Mouse (Mus musculus) neural tube, embryonic 12.5 days (tissue): ENCODE measurements at regions not wholly inside any gene's neighbourhood (a gene's known extent, or its start where the extent isn't known, plus 50 kb on each side); places are given as distances from the start of the nearest gene placed in this dataset.

Source experiments
- ATAC-seq: fragments of 200-750 bp; cut with Nextera tagmentation; 2 replicates; pipeline ENCODE4 v1.8.0; 2017; ENCODE audit warnings: low read depth, mild to moderate bottlenecking, moderate TSS enrichment, moderate library complexity; ENCODE audit not compliant: low FRiP score
- H3K27ac ChIP-seq: fragments of 300-500 bp; sonication (generic); 2 replicates; pipeline ENCODE4 v1.5.1; 2016
- H3K27me3 ChIP-seq: fragments of 300-500 bp; sonication (generic); replicated peaks from 2 replicates; pipeline ENCODE4 v1.6.1; 2016; ENCODE audit warnings: mild to moderate bottlenecking
- H3K36me3 ChIP-seq: fragments of 300-500 bp; sonication (generic); 2 replicates; pipeline ENCODE4 v1.6.1; 2016; ENCODE audit warnings: mild to moderate bottlenecking
- H3K4me1 ChIP-seq: fragments of 300-500 bp; sonication (generic); 2 replicates; pipeline ENCODE4 v1.6.1; 2016
- H3K4me2 ChIP-seq: fragments of 300-500 bp; sonication (generic); replicated peaks from 2 replicates; pipeline ENCODE4 v1.6.1; 2016; ENCODE audit warnings: mild to moderate bottlenecking
- H3K4me3 ChIP-seq: fragments of 300-500 bp; sonication (generic); 2 replicates; pipeline ENCODE4 v1.5.1; 2016
- H3K9ac ChIP-seq: fragments of 300-500 bp; sonication (generic); 2 replicates; pipeline ENCODE4 v1.6.1; 2016; ENCODE audit warnings: mild to moderate bottlenecking
- H3K9me3 ChIP-seq: fragments of 300-500 bp; sonication (generic); 2 replicates; pipeline ENCODE4 v1.6.1; 2016; ENCODE audit warnings: mild to moderate bottlenecking
- WGBS: fragments of 180-500 bp; shearing (Covaris S2); methylation state at CpG from one replicate; pipeline ENCODE4 v1.1.7; 2016; 5-methylcytosine and 5-hydroxymethylcytosine counted together

GRCm38 (mm10) chr1:107941601-107942270 lies 351.9 kb downstream of the Serpinb8 start:
- Histone ChIP-seq H3K9ac (no peak overlapping the region), H3K4me2 (no peak overlapping the region), H3K4me3 (no peak overlapping the region), H3K27ac (no peak overlapping the region), H3K27me3 (no peaks in the 10 kb centered on the region), H3K36me3 (no peaks in the 10 kb centered on the region), H3K4me1 (no peaks in the 10 kb centered on the region), H3K9me3 (no peaks in the 10 kb centered on the region)
- ATAC-seq, result no peak
- whole genome bisulfite sequencing, result 60% methylated on average over 5 of the region's 5 CpGs

GRCm38 (mm10) chr1:107946204-107946939 lies 356.6 kb downstream of the Serpinb8 start:
- WGBS, result 79% methylated on average over 1 of the region's 1 CpGs
- H3K27me3 ChIP-seq, result no peaks in the 10 kb centered on the region
- no peak overlapping the region for H3K4me3 ChIP-seq
- no peaks in the 10 kb centered on the region for H3K4me1 ChIP-seq
- ATAC-seq, result no peak
- H3K4me2 ChIP-seq, result no peak overlapping the region
- H3K9ac ChIP-seq, result no peak overlapping the region
- H3K27ac ChIP-seq, result no peak overlapping the region
- no peaks in the 10 kb centered on the region for H3K36me3 ChIP-seq
- no peaks in the 10 kb centered on the region for H3K9me3 ChIP-seq

GRCm38 (mm10) chr1:107950396-107950795 lies 360.6 kb downstream of the Serpinb8 start:
- ATAC-seq, result no peak
- Histone ChIP-seq H3K36me3 (no peaks in the 10 kb centered on the region), H3K9me3 (no peaks in the 10 kb centered on the region), H3K4me3 (no peak overlapping the region), H3K4me2 (no peak overlapping the region), H3K27ac (no peak overlapping the region), H3K4me1 (no peaks in the 10 kb centered on the region), H3K27me3 (no peaks in the 10 kb centered on the region), H3K9ac (no peak overlapping the region)
- WGBS, result 69% methylated on average over 2 of the region's 2 CpGs

- no peaks in the 10 kb centered on the region for H3K27me3 ChIP-seq
- H3K36me3 ChIP-seq, result no peaks in the 10 kb centered on the region
- no peaks in the 10 kb centered on the region for H3K9me3 ChIP-seq
- H3K9ac ChIP-seq, result no peak overlapping the region
- H3K4me3 ChIP-seq, result no peak overlapping the region
- no peak overlapping the region for H3K27ac ChIP-seq
- no peak for ATAC-seq
- H3K4me1 ChIP-seq, result no peaks in the 10 kb centered on the region
- H3K4me2 ChIP-seq, result no peak overlapping the region
Measured at GRCm38 (mm10) chr1:107961009-107961408, 371.2 kb downstream of the Serpinb8 start.

- Histone ChIP-seq H3K4me3 (no peak overlapping the region), H3K27ac (no peak overlapping the region), H3K27me3 (no peaks in the 10 kb centered on the region), H3K4me2 (no peak overlapping the region), H3K9me3 (no peaks in the 10 kb centered on the region), H3K4me1 (no peaks in the 10 kb centered on the region), H3K9ac (no peak overlapping the region), H3K36me3 (no peaks in the 10 kb centered on the region)
- 51% methylated on average over 8 of the region's 8 CpGs for WGBS
- no peak for ATAC-seq
Measured at GRCm38 (mm10) chr1:107975626-107976335, 386.0 kb downstream of the Serpinb8 start.

- Histone ChIP-seq H3K27ac (no peak overlapping the region), H3K27me3 (no peaks in the 10 kb centered on the region), H3K4me2 (no peak overlapping the region), H3K9me3 (no peaks in the 10 kb centered on the region), H3K9ac (no peak overlapping the region), H3K4me3 (no peak overlapping the region), H3K36me3 (no peaks in the 10 kb centered on the region), H3K4me1 (no peaks in the 10 kb centered on the region)
- ATAC-seq, result no peak
- 61% methylated on average over 2 of the region's 2 CpGs for WGBS
Measured at GRCm38 (mm10) chr1:107977686-107978085, 387.9 kb downstream of the Serpinb8 start.

- WGBS, result 25% methylated on average over 5 of the region's 5 CpGs
- Histone ChIP-seq H3K9ac (no peak overlapping the region), H3K27me3 (no peaks in the 10 kb centered on the region), H3K9me3 (no peaks in the 10 kb centered on the region), H3K27ac (no peak overlapping the region), H3K4me2 (no peak overlapping the region), H3K4me1 (no peaks in the 10 kb centered on the region), H3K4me3 (no peak overlapping the region), H3K36me3 (no peaks in the 10 kb centered on the region)
- ATAC-seq, result no peak
Measured at GRCm38 (mm10) chr1:107978411-107978810, 388.6 kb downstream of the Serpinb8 start.

GRCm38 (mm10) chr1:107985646-107986045 lies 395.8 kb downstream of the Serpinb8 start:
- no peak overlapping the region for H3K9ac ChIP-seq
- no peaks in the 10 kb centered on the region for H3K9me3 ChIP-seq
- no peak for ATAC-seq
- no peaks in the 10 kb centered on the region for H3K36me3 ChIP-seq
- 86% methylated on average over 2 of the region's 2 CpGs for WGBS
- no peak overlapping the region for H3K4me2 ChIP-seq
- H3K4me3 ChIP-seq, result no peak overlapping the region
- no peaks in the 10 kb centered on the region for H3K4me1 ChIP-seq
- no peak overlapping the region for H3K27ac ChIP-seq
- H3K27me3 ChIP-seq, result no peaks in the 10 kb centered on the region

- no peaks in the 10 kb centered on the region for H3K9me3 ChIP-seq
- no peak overlapping the region for H3K4me2 ChIP-seq
- no peak overlapping the region for H3K27ac ChIP-seq
- H3K4me3 ChIP-seq, result no peak overlapping the region
- H3K9ac ChIP-seq, result no peak overlapping the region
- no peaks in the 10 kb centered on the region for H3K36me3 ChIP-seq
- ATAC-seq, result no peak
- H3K27me3 ChIP-seq, result no peaks in the 10 kb centered on the region
- WGBS, result 72% methylated on average over 4 of the region's 4 CpGs
- H3K4me1 ChIP-seq, result no peaks in the 10 kb centered on the region
Measured at GRCm38 (mm10) chr1:107988076-107988475, 398.3 kb downstream of the Serpinb8 start.

- Histone ChIP-seq H3K9me3 (no peaks in the 10 kb centered on the region), H3K4me2 (no peak overlapping the region), H3K4me3 (no peak overlapping the region), H3K36me3 (no peaks in the 10 kb centered on the region), H3K4me1 (no peaks in the 10 kb centered on the region), H3K27ac (no peak overlapping the region), H3K27me3 (no peaks in the 10 kb centered on the region), H3K9ac (no peak overlapping the region)
- ATAC-seq, result no peak
- WGBS, result 94% methylated on average over 4 of the region's 4 CpGs
Measured at GRCm38 (mm10) chr1:107993013-107993412, 403.2 kb downstream of the Serpinb8 start.

- no peaks in the 10 kb centered on the region for H3K9me3 ChIP-seq
- no peak overlapping the region for H3K27ac ChIP-seq
- H3K4me2 ChIP-seq, result no peak overlapping the region
- 44% methylated on average over 5 of the region's 5 CpGs for WGBS
- H3K36me3 ChIP-seq, result no peaks in the 10 kb centered on the region
- no peak overlapping the region for H3K9ac ChIP-seq
- no peaks in the 10 kb centered on the region for H3K4me1 ChIP-seq
- H3K27me3 ChIP-seq, result no peaks in the 10 kb centered on the region
- ATAC-seq, result peak; percentile 83
- no peak overlapping the region for H3K4me3 ChIP-seq
Measured at GRCm38 (mm10) chr1:108023721-108024353, 434.0 kb downstream of the Serpinb8 start.

GRCm38 (mm10) chr1:108024705-108025104 lies 434.9 kb downstream of the Serpinb8 start:
- H3K9me3 ChIP-seq, result no peaks in the 10 kb centered on the region
- ATAC-seq, result no peak
- WGBS, result 67% methylated on average over 1 of the region's 1 CpGs

More at GRCm38 (mm10) chr1:108024705-108025104, 434.9 kb downstream of the Serpinb8 start:
- no peaks in the 10 kb centered on the region for H3K4me1 ChIP-seq
- no peak overlapping the region for H3K4me2 ChIP-seq
- no peak overlapping the region for H3K9ac ChIP-seq
- no peak overlapping the region for H3K4me3 ChIP-seq
- H3K27ac ChIP-seq, result no peak overlapping the region
- H3K27me3 ChIP-seq, result no peaks in the 10 kb centered on the region
- no peaks in the 10 kb centered on the region for H3K36me3 ChIP-seq
